Mouse (Mus musculus): ENCODE results near the gene Tenm2.

- no peak for TF ChIP-seq CTCF (IDR thresholded peaks at IDR 0.05; ENCODE audit: extremely low read depth, insufficient read length, insufficient replicate concordance, low read depth, low read length)
- no peak for TF ChIP-seq POLR2A (IDR thresholded peaks at IDR 0.05; ENCODE audit: low read depth, low read length)
These were observed 557.2 kb downstream of the Tenm2 start for GRCm38 (mm10) chr11:36678542-36678941.

Data from small intestine, adult 2 months (tissue).